Mouse (Mus musculus): ENCODE results near the gene Chrdl2.

DNA sequence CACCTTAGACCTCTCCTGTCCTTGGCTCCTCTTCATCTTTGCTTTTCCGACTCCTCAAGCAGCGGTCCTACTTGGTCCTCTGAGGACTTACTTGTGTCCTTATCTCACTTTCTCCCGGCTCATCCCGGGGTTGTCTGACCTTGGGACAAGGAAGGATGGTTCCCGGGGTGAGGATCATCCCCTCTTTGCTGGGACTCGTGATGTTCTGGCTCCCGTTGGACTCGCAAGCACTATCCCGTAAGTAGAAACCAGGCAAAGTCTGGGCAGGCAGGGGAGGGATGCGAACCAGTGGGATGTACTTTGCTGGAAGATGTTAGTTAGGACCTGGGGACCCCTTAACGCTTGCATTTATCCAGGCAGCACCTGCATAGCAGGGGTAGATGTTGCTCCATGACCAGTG lies 439 bp downstream of the Chrdl2 start:
- no peak for TF ChIP-seq POLR2A (IDR thresholded peaks at IDR 0.05; ENCODE audit: insufficient read depth, low read depth, low read length)
- TF ChIP-seq CTCF (IDR thresholded peaks at IDR 0.05; ENCODE audit: insufficient read depth, low read depth, low read length) = no peak
